Mouse (Mus musculus): Measurements from ENCODE around the gene Pld2.

DNA sequence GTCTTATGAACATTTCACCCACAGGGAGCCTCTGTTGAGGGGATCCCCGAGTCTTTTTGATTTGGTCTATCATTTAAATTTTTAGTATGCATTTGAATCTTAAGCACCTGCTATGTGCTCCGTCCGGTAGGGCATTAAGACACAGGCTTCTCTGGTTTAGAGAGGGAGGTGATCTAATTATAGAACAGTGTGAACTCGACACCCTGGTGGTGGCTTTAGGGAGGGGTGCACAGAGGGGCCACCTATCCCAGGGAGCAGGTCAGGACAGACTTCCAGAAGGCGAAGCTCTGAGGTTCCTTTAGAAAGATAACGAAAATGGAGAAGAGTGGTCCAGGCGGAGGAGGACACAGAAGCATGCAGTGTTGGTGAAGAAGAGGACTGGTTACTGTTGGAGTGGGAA is 4.6 kb downstream of the Pld2 start:
- TF ChIP-seq POLR2A (IDR thresholded peaks at IDR 0.05; ENCODE audit: extremely low read depth, insufficient read depth, low read length) (no peak), CTCF (IDR thresholded peaks at IDR 0.05; ENCODE audit: low read depth, low read length) (no peak)
